Mouse (Mus musculus): Measurements from ENCODE around the gene Arhgap8. TPM values are rescaled to one million over a fixed set of nuclear protein-coding genes. Genes with fewer than 3 reads are reported as not detected.

Gene Arhgap8
- total and polyA plus RNA-seq, 3 experiments: not detected

DNA sequence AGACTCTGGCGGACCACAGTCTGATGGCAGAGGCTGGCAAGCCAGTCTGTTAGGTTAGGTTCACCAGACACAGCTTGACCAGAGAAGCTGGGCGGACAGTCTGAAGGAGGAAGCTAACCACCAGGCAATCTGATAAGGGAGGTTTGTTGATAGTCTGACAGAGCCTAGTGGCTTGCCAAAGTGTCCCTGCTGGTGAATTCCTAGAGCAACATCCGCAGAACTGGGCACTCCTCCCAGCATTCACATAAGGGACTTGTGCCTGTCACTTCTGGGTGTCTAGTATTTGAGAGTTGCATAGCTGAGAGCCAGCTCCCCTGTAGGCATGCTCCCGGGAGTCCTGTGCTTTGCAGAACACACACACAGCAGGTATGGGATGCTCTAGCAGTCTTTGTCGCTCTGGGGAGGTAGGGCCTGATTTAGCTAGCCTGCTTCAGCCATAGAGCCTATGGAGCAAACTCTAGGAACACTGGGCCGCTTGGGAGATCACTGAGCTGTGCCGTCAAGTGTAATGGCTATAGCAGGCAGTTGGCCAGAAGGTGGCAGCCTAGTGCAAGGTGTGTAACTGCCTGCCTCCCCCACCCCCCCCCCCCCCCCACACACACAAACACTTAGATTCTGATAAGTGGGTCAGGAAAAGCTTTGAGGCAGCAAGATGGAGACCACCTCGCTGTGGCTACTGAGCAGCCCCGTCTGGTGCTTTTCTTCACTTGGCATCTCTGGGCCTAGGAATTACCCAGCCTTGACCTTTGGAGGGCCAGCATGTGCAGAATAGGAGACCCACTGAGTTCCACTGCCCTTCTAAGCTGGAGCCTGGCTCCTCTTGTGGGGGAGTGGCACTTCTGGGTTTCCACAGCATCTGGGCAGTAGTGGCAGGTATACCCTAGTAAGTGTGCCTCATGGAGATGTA is 48.2 kb upstream of the Arhgap8 start:
- Histone ChIP-seq H3K9ac (ENCODE audit: control insufficient read depth, low read depth, low read length, poor library complexity, severe bottlenecking) (no peak overlapping the region), H3K9me3 (replicated peaks; ENCODE audit: insufficient read depth, low read length) (no peaks in the 10 kb centered on the region), H3K27me3 (ENCODE audit: control insufficient read depth in 1 of 2, insufficient read depth in 2 of 2, low read length in 2 of 2) (no peaks in the 10 kb centered on the region), H3K36me3 (ENCODE audit: control insufficient read depth in 1 of 2, insufficient read depth in 2 of 2, low read length in 2 of 2) (no peaks in the 10 kb centered on the region), H3K79me2 (ENCODE audit: control insufficient read depth, insufficient read depth, low read length, poor library complexity) (no peaks in the 10 kb centered on the region), H3K27ac (ENCODE audit: control insufficient read depth, low read depth, low read length) (no peak overlapping the region), H3K4me3 (ENCODE audit: control insufficient read depth in 1 of 2, insufficient read depth in 1 of 2, low read depth in 2 of 2, low read length in 2 of 2) (no peak overlapping the region), H3K4me1 (ENCODE audit: control insufficient read depth in 1 of 2, insufficient read depth in 2 of 2, low read length in 2 of 2) (no peaks in the 10 kb centered on the region)
- DNase-seq (ENCODE audit: low read depth, low spot score): no peak
- TF ChIP-seq CTCF (IDR thresholded peaks at IDR 0.05 in 2 of 3, conservative IDR thresholded peaks at IDR 0.05 in 1 of 3; ENCODE audit: control insufficient read depth in 1 of 3, insufficient read depth in 1 of 3, low read depth in 2 of 3, low read length in 3 of 3, poor library complexity in 1 of 3, severe bottlenecking in 1 of 3) (peak in 1 of 3 experiments; percentile 1; a peak in 1 of 6 replicates), ZC3H11A (IDR thresholded peaks at IDR 0.05; ENCODE audit: low read depth, low read length) (no peak)

- no peak overlapping the region for H3K9ac ChIP-seq (ENCODE audit: control insufficient read depth, low read depth, low read length, poor library complexity, severe bottlenecking)
- H3K9me3 ChIP-seq (replicated peaks; ENCODE audit: insufficient read depth, low read length): no peaks in the 10 kb centered on the region
- H3K79me2 ChIP-seq (ENCODE audit: control insufficient read depth, insufficient read depth, low read length, poor library complexity): no peaks in the 10 kb centered on the region
- H3K4me3 ChIP-seq (ENCODE audit: control insufficient read depth in 1 of 2, insufficient read depth in 1 of 2, low read depth in 2 of 2, low read length in 2 of 2): no peak overlapping the region
- TF ChIP-seq POLR2AphosphoS2 (IDR thresholded peaks at IDR 0.05; ENCODE audit: low read length) (no peak), RCOR1 (IDR thresholded peaks at IDR 0.05; ENCODE audit: low read depth, low read length) (no peak), POLR2A (IDR thresholded peaks at IDR 0.05; ENCODE audit: control insufficient read depth in 1 of 2, insufficient read depth in 1 of 2, low read depth in 1 of 2, low read length in 2 of 2, poor library complexity in 1 of 2) (no peak), USF1 (IDR thresholded peaks at IDR 0.05; ENCODE audit: low read depth, low read length) (no peak)
- H3K4me1 ChIP-seq (ENCODE audit: control insufficient read depth in 1 of 2, insufficient read depth in 2 of 2, low read length in 2 of 2): no peaks in the 10 kb centered on the region
- H3K27me3 ChIP-seq (ENCODE audit: control insufficient read depth in 1 of 2, insufficient read depth in 2 of 2, low read length in 2 of 2): no peaks in the 10 kb centered on the region
- no peak overlapping the region for H3K27ac ChIP-seq (ENCODE audit: control insufficient read depth, low read depth, low read length)
- H3K36me3 ChIP-seq (ENCODE audit: control insufficient read depth in 1 of 2, insufficient read depth in 2 of 2, low read length in 2 of 2): no peaks in the 10 kb centered on the region
- no peak for DNase-seq (ENCODE audit: low read depth, low spot score)
Observed at GRCm38 (mm10) chr15:84672308-84672615, 47.6 kb upstream of the Arhgap8 start.

- Histone ChIP-seq H3K27ac (ENCODE audit: control insufficient read depth, low read depth, low read length) (no peak overlapping the region), H3K79me2 (ENCODE audit: control insufficient read depth, insufficient read depth, low read length, poor library complexity) (no peaks in the 10 kb centered on the region), H3K36me3 (ENCODE audit: control insufficient read depth in 1 of 2, insufficient read depth in 2 of 2, low read length in 2 of 2) (no peaks in the 10 kb centered on the region)
Observed at GRCm38 (mm10) chr15:84672616-84673015, 47.2 kb upstream of the Arhgap8 start.

More at GRCm38 (mm10) chr15:84672616-84673015, 47.2 kb upstream of the Arhgap8 start:
- H3K4me3 ChIP-seq (ENCODE audit: control insufficient read depth in 1 of 2, insufficient read depth in 1 of 2, low read depth in 2 of 2, low read length in 2 of 2): no peak overlapping the region
- TF ChIP-seq POLR2A (IDR thresholded peaks at IDR 0.05; ENCODE audit: control insufficient read depth in 1 of 2, insufficient read depth in 1 of 2, low read depth in 1 of 2, low read length in 2 of 2, poor library complexity in 1 of 2) (no peak), MXI1 (IDR thresholded peaks at IDR 0.05; ENCODE audit: low read depth, low read length) (no peak)
- H3K4me1 ChIP-seq (ENCODE audit: control insufficient read depth in 1 of 2, insufficient read depth in 2 of 2, low read length in 2 of 2): no peaks in the 10 kb centered on the region
- H3K9ac ChIP-seq (ENCODE audit: control insufficient read depth, low read depth, low read length, poor library complexity, severe bottlenecking): no peak overlapping the region
- no peaks in the 10 kb centered on the region for H3K27me3 ChIP-seq (ENCODE audit: control insufficient read depth in 1 of 2, insufficient read depth in 2 of 2, low read length in 2 of 2)
- no peaks in the 10 kb centered on the region for H3K9me3 ChIP-seq (replicated peaks; ENCODE audit: insufficient read depth, low read length)
- DNase-seq (ENCODE audit: low read depth, low spot score): no peak

All from MEL (cell line).